Mouse (Mus musculus): ENCODE results near the gene Ago3.

GRCm38 (mm10) chr4:126301584-126302309, 127.6 kb downstream of the Ago3 start:
- TF ChIP-seq CTCF (IDR thresholded peaks at IDR 0.05; ENCODE audit: borderline replicate concordance, insufficient read depth, low read depth, low read length) (no peak), POLR2A (IDR thresholded peaks at IDR 0.05; ENCODE audit: borderline replicate concordance, insufficient read depth, low read length) (no peak)
